Mouse (Mus musculus) spleen, adult 2 months (tissue): ENCODE results near the gene Itpkb.
"Not testable (repeated sequence)": the region's sequence is repeated elsewhere in the genome, so short reads cannot be mapped to it uniquely, and the experiment has no call there.

Experiments used
- CTCF ChIP-seq: fragments of 200-500 bp; IDR thresholded peaks from 2 replicates; pipeline ENCODE4 v1.5.1; 2011; ENCODE audit warnings: mild to moderate bottlenecking, inconsistent platforms; ENCODE audit not compliant: insufficient read depth, insufficient read length, insufficient replicate concordance; ENCODE audit errors: extremely low read depth
- POLR2A ChIP-seq: fragments of 200-500 bp; IDR thresholded peaks from 2 replicates; pipeline ENCODE4 v1.6.1; 2011; ENCODE audit warnings: low read depth, low read length, inconsistent platforms

DNA sequence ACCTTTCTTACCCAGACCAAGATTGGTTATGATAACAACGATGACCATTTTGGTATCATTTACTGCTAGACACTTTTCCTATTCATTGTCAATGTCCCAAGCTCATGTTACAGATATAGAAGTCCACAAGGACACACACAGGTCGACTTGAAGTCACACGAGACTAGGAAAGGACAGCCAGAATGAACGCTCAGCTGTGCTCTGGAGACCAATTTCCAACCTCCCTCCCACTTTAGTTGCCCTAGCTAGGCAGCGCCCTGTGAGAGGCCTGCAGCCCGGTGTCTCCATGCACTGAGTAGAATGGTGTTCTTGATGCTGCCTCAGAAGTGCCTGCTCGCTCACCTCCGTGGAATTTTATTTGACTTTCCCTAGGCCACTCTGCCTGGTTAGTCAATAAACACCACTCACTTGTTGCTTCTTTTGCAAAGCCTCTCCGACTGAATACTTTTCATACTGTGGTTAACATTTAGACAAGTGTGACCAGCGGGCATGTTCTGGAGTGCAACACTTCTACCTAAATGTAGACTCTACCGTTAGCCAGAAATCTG lies 59.0 kb downstream of the Itpkb start:
- TF ChIP-seq CTCF, POLR2A: not testable (repeated sequence)
